Mouse (Mus musculus) lung, postnatal 0 days (tissue): ENCODE data around the gene Hacl1. TPM values are rescaled to one million over a fixed set of nuclear protein-coding genes. Genes with fewer than 3 reads are reported as not detected.

Source experiments
- ATAC-seq: fragments of 200-750 bp; cut with Nextera tagmentation; 2 replicates; pipeline ENCODE4 v1.8.0; 2017; ENCODE audit warnings: moderate library complexity
- DNase-seq: peaks from one replicate; pipeline ENCODE4 v3.0.0-alpha.2; 2016; ENCODE audit warnings: low spot score
- H3K27ac ChIP-seq: fragments of 300-500 bp; sonication (generic); 2 replicates; pipeline ENCODE4 v1.5.1; 2014; ENCODE audit warnings: antibody characterized with exemption, mild to moderate bottlenecking, low read length, mixed read lengths
- H3K27me3 ChIP-seq: fragments of 300-500 bp; sonication (generic); replicated peaks from 2 replicates; pipeline ENCODE4 v1.6.1; 2014; ENCODE audit warnings: low read length, mixed read lengths; ENCODE audit not compliant: insufficient read depth
- H3K36me3 ChIP-seq: fragments of 300-500 bp; sonication (generic); 2 replicates; pipeline ENCODE4 v1.6.1; 2014; ENCODE audit warnings: low read length, mixed read lengths; ENCODE audit not compliant: insufficient read depth
- H3K4me1 ChIP-seq: fragments of 300-500 bp; sonication (generic); 2 replicates; pipeline ENCODE4 v1.6.1; 2014; ENCODE audit warnings: antibody characterized with exemption, low read depth, low read length, mixed read lengths; ENCODE audit not compliant: insufficient read depth
- H3K4me2 ChIP-seq: fragments of 300-500 bp; sonication (generic); replicated peaks from 2 replicates; pipeline ENCODE4 v1.6.1; 2014; ENCODE audit warnings: low read depth, mild to moderate bottlenecking, low read length, moderate library complexity, mixed read lengths
- H3K4me3 ChIP-seq: fragments of 300-500 bp; sonication (generic); 2 replicates; pipeline ENCODE4 v1.5.1; 2014; ENCODE audit warnings: low read depth, low read length
- H3K9ac ChIP-seq: fragments of 300-500 bp; sonication (generic); replicated peaks from 2 replicates; pipeline ENCODE4 v1.6.1; 2014; ENCODE audit warnings: low read depth, mild to moderate bottlenecking
- H3K9me3 ChIP-seq: fragments of 300-500 bp; sonication (generic); 2 replicates; pipeline ENCODE4 v1.6.1; 2016; ENCODE audit warnings: low read length, mixed read lengths
- CTCF ChIP-seq: IDR thresholded peaks from 2 replicates; pipeline ENCODE4 v1.5.1; 2016; ENCODE audit warnings: antibody characterized with exemption, mild to moderate bottlenecking
- EP300 ChIP-seq: IDR thresholded peaks from 2 replicates; pipeline ENCODE4 v1.6.1; 2016; ENCODE audit warnings: antibody characterized with exemption, mild to moderate bottlenecking, control low read depth
- WGBS: fragments of 180-500 bp; shearing (Covaris S2); extraction: QIAGEN DNeasy Blood & Tissue Kit; methylation state at CpG from one replicate; pipeline ENCODE4 v1.1.7; 2014; 5-methylcytosine and 5-hydroxymethylcytosine counted together
- polyA plus RNA-seq: library from polyadenylated mRNA; unstranded; fragments of >200 nt; fragmentation: Nextera tagmentation; extraction: Ambion mirVana; gene quantifications from 2 replicates; pipeline ENCODE4 v1.2.1, GENCODE M21; 2015

Gene Hacl1
- polyA plus RNA-seq, 1 experiment from 2014 or later, result 13.2 TPM

DNA sequence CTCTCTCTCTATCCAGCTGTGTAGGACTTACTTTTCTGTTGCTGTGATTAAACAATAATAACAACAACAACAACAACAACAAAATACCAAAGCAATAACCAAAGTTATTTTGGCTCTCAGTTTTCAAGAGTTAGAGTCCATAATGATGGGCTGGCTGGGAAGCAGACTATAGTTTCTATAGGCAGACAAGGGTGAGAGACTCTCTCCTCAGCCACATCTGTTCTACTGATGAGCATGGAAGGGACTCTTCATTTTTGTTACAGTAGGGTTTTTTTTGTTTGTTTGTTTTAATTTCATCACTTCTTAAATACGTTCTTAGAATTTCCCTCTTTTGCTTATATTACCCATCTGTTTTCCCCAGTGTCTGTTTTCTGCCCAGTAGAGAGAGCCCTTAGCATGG is 11.5 kb upstream of the Hacl1 start:
- WGBS, result 62% methylated on average over 1 of the region's 1 CpGs

DNA sequence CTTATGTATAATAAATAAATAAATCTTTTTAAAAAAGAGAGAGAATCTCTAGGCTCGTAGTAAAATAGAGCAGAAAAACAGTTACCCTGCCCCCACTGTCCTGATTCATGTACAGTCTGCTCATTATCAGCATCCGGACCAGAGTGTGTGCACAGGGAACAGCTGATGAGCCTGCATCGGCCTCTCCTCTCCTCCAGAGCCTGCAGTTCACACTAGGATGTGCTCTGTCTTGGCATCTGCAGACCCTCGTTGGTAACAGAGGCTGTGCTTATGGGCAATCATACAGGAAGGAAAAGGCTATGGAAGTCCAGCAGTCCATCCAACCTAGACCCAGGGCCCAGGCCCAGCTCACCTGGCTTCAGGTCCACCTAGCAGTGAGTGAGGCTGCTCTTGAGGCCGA is 11.0 kb upstream of the Hacl1 start:
- Histone ChIP-seq H3K36me3 (no peaks in the 10 kb centered on the region), H3K9me3 (no peaks in the 10 kb centered on the region), H3K4me2 (no peak overlapping the region), H3K4me1 (no peaks in the 10 kb centered on the region), H3K27me3 (no peaks in the 10 kb centered on the region), H3K9ac (no peak overlapping the region), H3K4me3 (no peak overlapping the region), H3K27ac (no peak overlapping the region)
- TF ChIP-seq CTCF (no peak), EP300 (no peak)
- DNase-seq (no peak), ATAC-seq (no peak)
- 37% methylated on average over 5 of the region's 5 CpGs for WGBS

More for the DNA sequence above, 11.5 kb upstream of the Hacl1 start:
- no peaks in the 10 kb centered on the region for H3K27me3 ChIP-seq
- H3K9ac ChIP-seq, result no peak overlapping the region
- no peak overlapping the region for H3K4me2 ChIP-seq
- TF ChIP-seq EP300 (no peak), CTCF (no peak)
- no peak overlapping the region for H3K27ac ChIP-seq
- no peaks in the 10 kb centered on the region for H3K9me3 ChIP-seq
- H3K4me1 ChIP-seq, result no peaks in the 10 kb centered on the region
- no peak overlapping the region for H3K4me3 ChIP-seq
- H3K36me3 ChIP-seq, result no peaks in the 10 kb centered on the region
- ATAC-seq (no peak), DNase-seq (no peak)

DNA sequence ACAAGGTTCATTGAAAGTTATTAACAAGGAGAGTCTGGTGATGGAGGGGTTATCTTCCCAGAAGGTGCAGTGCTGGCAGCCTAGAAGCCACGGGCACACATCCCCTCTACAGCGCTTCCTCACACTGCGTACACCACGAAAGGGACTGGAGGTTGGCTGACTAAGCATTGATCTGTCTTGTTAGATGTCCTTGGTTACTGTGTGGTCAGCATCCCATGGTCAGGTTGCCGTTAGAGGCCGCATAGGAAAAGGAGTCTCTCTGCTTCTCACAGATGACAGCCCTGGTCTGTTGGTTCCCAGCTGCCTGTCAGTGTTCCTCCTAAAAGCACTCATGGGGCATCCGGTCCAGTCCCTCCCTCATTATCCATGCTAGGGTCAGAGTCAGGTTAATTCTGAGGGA is 10.1 kb upstream of the Hacl1 start:
- Histone ChIP-seq H3K27ac (no peak overlapping the region), H3K4me1 (no peaks in the 10 kb centered on the region), H3K4me2 (no peak overlapping the region), H3K36me3 (no peaks in the 10 kb centered on the region), H3K4me3 (no peak overlapping the region), H3K9ac (no peak overlapping the region), H3K9me3 (no peaks in the 10 kb centered on the region), H3K27me3 (no peaks in the 10 kb centered on the region)
- TF ChIP-seq CTCF (no peak), EP300 (no peak)
- 54% methylated on average over 7 of the region's 7 CpGs for WGBS
- ATAC-seq (no peak), DNase-seq (no peak)

DNA sequence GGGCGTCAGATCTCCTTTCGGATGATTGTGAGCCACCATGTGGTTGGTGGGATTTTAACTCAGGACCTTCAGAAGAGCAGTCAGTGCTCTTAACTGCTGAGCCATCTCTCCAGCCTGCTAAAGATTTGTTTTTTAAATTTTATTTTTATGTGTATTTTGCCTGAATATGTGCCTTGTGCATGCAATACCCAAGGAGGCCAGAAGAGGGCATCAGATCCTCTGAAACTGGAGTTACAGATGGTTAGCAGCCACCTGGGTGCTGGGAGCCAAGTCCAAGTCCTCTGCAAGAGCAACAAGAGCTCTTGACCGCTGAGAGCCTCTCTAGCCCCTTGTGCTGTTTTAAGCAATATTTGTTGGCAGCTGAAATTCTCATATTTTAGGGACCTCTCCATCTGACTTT is 9.3 kb upstream of the Hacl1 start:
- Histone ChIP-seq H3K4me3 (no peak overlapping the region), H3K4me1 (no peaks in the 10 kb centered on the region), H3K9ac (no peak overlapping the region), H3K9me3 (no peaks in the 10 kb centered on the region), H3K27me3 (no peaks in the 10 kb centered on the region), H3K4me2 (no peak overlapping the region), H3K36me3 (no peaks in the 10 kb centered on the region), H3K27ac (no peak overlapping the region)
- DNase-seq (no peak), ATAC-seq (0 out of 2 replicates have a peak, but pooled peaks have one; percentile 32)
- peak; percentile 49 for TF ChIP-seq CTCF
- no peak for TF ChIP-seq EP300
- 91% methylated on average over 3 of the region's 3 CpGs for WGBS

DNA sequence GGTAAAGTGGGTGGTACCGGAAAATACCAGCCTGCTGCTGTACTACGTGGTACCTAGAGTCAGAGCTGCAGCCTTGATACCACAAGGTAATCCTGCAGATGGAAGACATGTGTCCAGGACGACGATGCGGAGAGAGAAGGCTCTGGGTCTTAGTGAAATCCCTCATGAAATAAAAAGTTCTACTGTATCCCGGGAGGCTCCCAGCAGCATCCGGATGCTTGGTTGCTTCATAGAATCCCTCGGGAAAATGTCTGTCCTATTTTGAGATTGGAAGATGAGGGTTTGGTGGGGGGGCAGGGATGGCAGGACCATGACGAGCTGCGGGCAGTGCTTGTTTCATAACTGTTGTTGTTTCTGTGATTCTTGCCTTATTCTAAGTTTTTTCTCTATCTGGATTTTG is 6.9 kb upstream of the Hacl1 start:
- Histone ChIP-seq H3K4me2 (no peak overlapping the region), H3K4me1 (no peaks in the 10 kb centered on the region), H3K4me3 (no peak overlapping the region), H3K27me3 (no peaks in the 10 kb centered on the region), H3K9me3 (no peaks in the 10 kb centered on the region), H3K27ac (no peak overlapping the region), H3K36me3 (no peaks in the 10 kb centered on the region), H3K9ac (no peak overlapping the region)
- WGBS, result 75% methylated on average over 10 of the region's 10 CpGs
- ATAC-seq, result no peak
- no peak for DNase-seq
- TF ChIP-seq CTCF (no peak), EP300 (no peak)

DNA sequence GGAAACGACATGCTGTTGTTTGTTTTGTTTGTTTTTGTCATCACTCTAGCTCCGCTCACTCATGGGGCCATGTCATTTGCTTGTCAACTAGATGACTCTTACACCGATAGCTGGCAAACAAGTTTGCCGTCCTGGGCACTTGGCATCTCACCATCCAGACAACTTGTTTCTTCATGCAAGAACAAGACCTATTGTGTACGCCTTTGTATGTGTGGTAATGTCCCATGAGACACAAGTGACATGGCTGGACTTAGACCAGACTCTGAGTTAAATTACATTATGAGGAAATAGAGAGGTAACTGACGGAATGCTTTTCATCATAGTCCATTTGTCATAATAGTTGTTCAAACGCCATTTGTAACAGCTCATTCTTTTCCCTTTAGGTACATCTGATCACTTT is 4.8 kb upstream of the Hacl1 start:
- 84% methylated on average over 7 of the region's 7 CpGs for WGBS
- no peak for TF ChIP-seq CTCF
- no peak for TF ChIP-seq EP300
- Histone ChIP-seq H3K36me3 (no peaks in the 10 kb centered on the region), H3K27me3 (no peaks in the 10 kb centered on the region), H3K9me3 (no peaks in the 10 kb centered on the region), H3K4me3 (no peak overlapping the region), H3K4me1 (peaks cover 7% of the 10 kb centered on the region; the same call in 1 of the 2 replicates), H3K9ac (no peak overlapping the region), H3K27ac (no peak overlapping the region), H3K4me2 (no peak overlapping the region)
- no peak for ATAC-seq
- no peak for DNase-seq

DNA sequence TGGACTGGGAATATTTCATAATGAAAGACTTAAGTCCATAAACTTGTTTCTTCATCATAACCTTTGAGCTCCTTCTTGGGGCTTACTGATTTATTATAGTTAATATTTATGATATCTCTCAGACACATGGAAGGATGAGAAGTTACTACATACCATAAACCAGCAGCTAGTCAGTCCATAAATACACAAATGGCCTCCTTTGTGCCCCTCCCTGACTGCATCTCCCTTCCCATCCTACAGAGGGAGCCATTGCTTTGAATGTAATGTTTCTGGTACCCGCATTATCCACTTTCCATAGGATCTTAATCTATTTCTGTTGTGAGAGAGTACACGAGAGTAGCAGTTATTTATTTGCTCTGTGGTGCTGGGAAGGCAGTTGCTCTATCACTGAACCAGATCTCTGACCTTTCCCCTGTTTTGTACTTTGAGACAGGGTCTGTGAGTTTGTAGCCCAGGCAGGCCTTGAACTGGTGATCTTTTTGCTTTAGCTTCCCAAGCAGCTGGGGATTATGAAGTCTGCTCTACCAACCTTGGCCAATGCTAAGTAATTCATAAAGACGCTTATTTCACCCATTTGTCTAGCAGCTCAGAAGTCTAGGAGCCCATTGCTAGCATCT is 4.0 kb upstream of the Hacl1 start:
- DNase-seq (no peak), ATAC-seq (no peak)
- Histone ChIP-seq H3K9ac (no peak overlapping the region), H3K27ac (no peak overlapping the region), H3K4me2 (no peak overlapping the region), H3K36me3 (no peaks in the 10 kb centered on the region), H3K4me1 (peaks cover 10% of the 10 kb centered on the region; the same call in 1 of the 2 replicates), H3K27me3 (no peaks in the 10 kb centered on the region), H3K9me3 (no peaks in the 10 kb centered on the region), H3K4me3 (no peak overlapping the region)
- TF ChIP-seq EP300, result no peak
- TF ChIP-seq CTCF, result peak; percentile 67
- 57% methylated on average over 3 of the region's 3 CpGs for WGBS
